Mouse (Mus musculus): ENCODE measurements around the gene Noc2l.

GRCm38 (mm10) chr4:156254361-156255077 lies 18.7 kb downstream of the Noc2l start:
- TF ChIP-seq CTCF (IDR thresholded peaks at IDR 0.05; ENCODE audit: low read depth, low read length) = no peak
- no peak for TF ChIP-seq POLR2A (IDR thresholded peaks at IDR 0.05; ENCODE audit: extremely low read depth, insufficient read depth, low read length)

Data from liver, adult 2 months (tissue).